Mouse (Mus musculus): Measurements from ENCODE around the gene Ttc28.

- TF ChIP-seq CTCF (IDR thresholded peaks at IDR 0.05) = no peak
- TF ChIP-seq EP300 (IDR thresholded peaks at IDR 0.05) = no peak
Observed at GRCm38 (mm10) chr5:111256181-111256580, 376.6 kb downstream of the Ttc28 start.

Data from lung, postnatal 0 days (tissue).